Comparison of ENCODE assay signal across 14 mouse cellular contexts in the genomic region with DNA sequence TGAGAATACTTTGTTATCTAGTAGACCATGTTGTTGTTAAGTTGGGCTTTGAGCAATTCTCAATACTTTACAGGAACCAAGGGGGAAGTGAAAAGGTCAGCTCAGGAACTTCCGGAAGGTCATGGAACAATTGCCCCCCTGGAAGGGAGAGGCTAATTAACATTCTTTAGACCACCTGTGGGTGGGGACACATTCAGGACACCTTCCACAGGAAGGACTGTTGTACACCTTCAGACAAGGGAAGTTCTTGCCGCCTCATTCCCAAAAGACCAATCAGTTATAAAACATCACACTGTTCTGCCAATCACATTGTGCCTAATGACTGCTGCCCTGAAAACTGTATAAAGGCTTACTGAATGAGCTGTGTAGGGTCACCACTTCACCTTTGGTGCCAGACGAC.
"Had no signal": no experiment of that assay in that cellular context is flagged by ENCODE, and none has a peak within 500 bp of the region (broad histone marks: within the 10 kb centered on the region; RNA-seq: fewer than 3 reads in every experiment).

No protein-coding gene starts in this region.

- H3K27me3 ChIP-seq: megakaryocyte, embryonic 14.5 days; midbrain, embryonic 13.5 days; midbrain, embryonic 15.5 days; neural tube, embryonic 12.5 days; stomach, embryonic 15.5 days had no signal

- H3K27ac ChIP-seq: midbrain, embryonic 13.5 days; midbrain, embryonic 15.5 days; neural tube, embryonic 12.5 days; stomach, embryonic 15.5 days; stomach, postnatal 0 days had no signal

- H3K4me3 ChIP-seq: midbrain, embryonic 13.5 days; midbrain, embryonic 15.5 days; neural tube, embryonic 12.5 days; stomach, embryonic 15.5 days had no signal

- DNase-seq: lung, adult 18-20 months; lung, embryonic 14.5 days; lung, postnatal 10 days; lung, postnatal 4 days; right cerebral cortex, postnatal 14 days; thymus, adult 18-20 months; thymus, postnatal 14 days; thymus, postnatal 36 days had no signal

- H3K36me3 ChIP-seq: midbrain, embryonic 13.5 days; midbrain, embryonic 15.5 days; neural tube, embryonic 12.5 days; stomach, embryonic 15.5 days had no signal

- H3K9ac ChIP-seq: lung, embryonic 14.5 days; midbrain, embryonic 13.5 days; midbrain, embryonic 15.5 days; neural tube, embryonic 12.5 days; stomach, embryonic 15.5 days had no signal

- ATAC-seq: midbrain, embryonic 13.5 days; midbrain, embryonic 15.5 days had no signal

- H3K4me1 ChIP-seq: megakaryocyte, embryonic 14.5 days; midbrain, embryonic 13.5 days; midbrain, embryonic 15.5 days; neural tube, embryonic 12.5 days; stomach, embryonic 15.5 days had no signal

- H3K9me3 ChIP-seq: midbrain, embryonic 13.5 days; midbrain, embryonic 15.5 days; neural tube, embryonic 12.5 days; stomach, embryonic 15.5 days had no signal
